In genomic region chr3:41603470-41604019, GRCm38 (mm10) we compare ENCODE assay signal across 17 mouse cellular contexts. TPM values are rescaled to one million over a fixed set of nuclear protein-coding genes. Genes with fewer than 3 reads are reported as not detected.
DNase-seq lines count a peak whose midpoint lies in the region; ATAC-seq lines count a peak whose summit lies in the region.
"Had no signal": no experiment of that assay in that cellular context is flagged by ENCODE, and none has a peak within 500 bp of the region (broad histone marks: within the 10 kb centered on the region; RNA-seq: fewer than 3 reads in every experiment).

No protein-coding gene starts in this region.

- intact Hi-C loops in gastrocnemius, postnatal 36 days (cut with DNase I) = loop anchor here (5.0 to 10.0 kb wide), 2 partner anchors 36 to 539 kb away; no protein-coding TSS in a partner anchor

- peak overlapping the region; percentile 69 for H3K27ac ChIP-seq in forebrain, embryonic 10.5 days
- H3K27ac ChIP-seq in hindbrain, embryonic 16.5 days (ENCODE audit: low read depth, low read length) = no peak overlapping the region
- H3K27ac ChIP-seq in midbrain, embryonic 16.5 days (ENCODE audit: low read length) = no peak overlapping the region; the same call in 1 of the 2 replicates
- H3K27ac ChIP-seq: heart, embryonic 13.5 days; stomach, embryonic 15.5 days had no signal

- H3K9ac ChIP-seq in hindbrain, embryonic 16.5 days (ENCODE audit: low read depth, low read length) = no peak overlapping the region
- H3K9ac ChIP-seq in midbrain, embryonic 16.5 days (ENCODE audit: low read depth, low read length) = no peak overlapping the region
- H3K9ac ChIP-seq: heart, embryonic 13.5 days; limb, embryonic 12.5 days; liver, postnatal 0 days; stomach, embryonic 15.5 days had no signal

- H3K36me3 ChIP-seq in forebrain, embryonic 10.5 days (replicated peaks) = peaks cover 75% of the 10 kb centered on the region
- H3K36me3 ChIP-seq in hindbrain, embryonic 16.5 days (ENCODE audit: control insufficient read depth, insufficient read depth, low read length) = 0 out of 2 replicates have a peak, but pooled peaks cover 4% of the 10 kb centered on the region
- peaks cover 16% of the 10 kb centered on the region for H3K36me3 ChIP-seq in midbrain, embryonic 16.5 days (ENCODE audit: control insufficient read depth, insufficient read depth, low read length)

- no peak overlapping the region for H3K4me3 ChIP-seq in forebrain, embryonic 10.5 days
- no peak overlapping the region for H3K4me3 ChIP-seq in hindbrain, embryonic 16.5 days (ENCODE audit: low read length)
- H3K4me3 ChIP-seq in midbrain, embryonic 16.5 days (ENCODE audit: low read depth, low read length) = no peak overlapping the region
- H3K4me3 ChIP-seq: heart, embryonic 13.5 days; limb, embryonic 12.5 days; stomach, embryonic 15.5 days had no signal

- WGBS in forebrain, embryonic 10.5 days = 21% methylated on average over 5 of the region's 5 CpGs
- WGBS in hindbrain, embryonic 16.5 days = 43% methylated on average over 5 of the region's 5 CpGs
- 11% methylated on average over 5 of the region's 5 CpGs for WGBS in midbrain, embryonic 16.5 days

- H3K4me1 ChIP-seq in forebrain, embryonic 10.5 days = peaks cover 34% of the 10 kb centered on the region
- peaks cover 12% of the 10 kb centered on the region for H3K4me1 ChIP-seq in hindbrain, embryonic 16.5 days (ENCODE audit: control insufficient read depth, insufficient read depth, low read depth, low read length)
- H3K4me1 ChIP-seq in midbrain, embryonic 16.5 days (ENCODE audit: control insufficient read depth, insufficient read depth, low read length) = peaks cover 19% of the 10 kb centered on the region
- H3K4me1 ChIP-seq: stomach, embryonic 15.5 days had no signal

- H3K9me3 ChIP-seq in forebrain, embryonic 10.5 days = no peaks in the 10 kb centered on the region
- H3K9me3 ChIP-seq in hindbrain, embryonic 16.5 days (ENCODE audit: control insufficient read depth, low read length) = no peaks in the 10 kb centered on the region
- H3K9me3 ChIP-seq in midbrain, embryonic 16.5 days (replicated peaks; ENCODE audit: control insufficient read depth, low read length, poor library complexity, severe bottlenecking) = no peaks in the 10 kb centered on the region
- H3K9me3 ChIP-seq: heart, embryonic 13.5 days; limb, embryonic 12.5 days; stomach, embryonic 15.5 days had no signal

- H3K27me3 ChIP-seq in forebrain, embryonic 10.5 days (ENCODE audit: poor library complexity, severe bottlenecking) = no peaks in the 10 kb centered on the region
- H3K27me3 ChIP-seq in hindbrain, embryonic 16.5 days (replicated peaks; ENCODE audit: control insufficient read depth, insufficient read depth, low read length) = no peaks in the 10 kb centered on the region
- no peaks in the 10 kb centered on the region for H3K27me3 ChIP-seq in midbrain, embryonic 16.5 days (ENCODE audit: control insufficient read depth, insufficient read depth, low read depth, low read length)
- H3K27me3 ChIP-seq: heart, embryonic 13.5 days; limb, embryonic 12.5 days; Patski; stomach, embryonic 15.5 days had no signal

- DNase-seq in frontal cortex, postnatal 36 days (ENCODE audit: low spot score in 2 of 2) = no peak
- peak; percentile 20 for DNase-seq in forebrain, embryonic 10.5 days (ENCODE audit: extremely low spot score, low spot score)
- no peak for DNase-seq in gastrocnemius, postnatal 36 days
- no peak for DNase-seq in spleen, adult 12 weeks (ENCODE audit: low spot score)
- DNase-seq: cerebellum, adult 9-11 months; gastrocnemius, postnatal 25 days; kidney, postnatal 4 days; lung, postnatal 4 days had no signal

- peak; percentile 8; the same call in 1 of the 2 replicates for ATAC-seq in frontal cortex, adult (ENCODE audit: low TSS enrichment)
- ATAC-seq in hindbrain, embryonic 16.5 days = peak; percentile 46
- peak; percentile 75 for ATAC-seq in midbrain, embryonic 16.5 days
- no peak for ATAC-seq in inflammation-experienced regulatory T-cells, adult 6 months
- ATAC-seq: liver, postnatal 0 days; Patski had no signal

- H3K4me2 ChIP-seq in hindbrain, embryonic 16.5 days (ENCODE audit: low read length) = no peak overlapping the region
- no peak overlapping the region for H3K4me2 ChIP-seq in midbrain, embryonic 16.5 days (ENCODE audit: low read length)
- H3K4me2 ChIP-seq: heart, embryonic 13.5 days; limb, embryonic 12.5 days; stomach, embryonic 15.5 days had no signal

RNA-seq across cellular contexts. Expression of gene Jade1, which starts 48.0 kb away (rescaled TPM):
- 19.6 and 21.2 TPM in 2 replicates for polyA plus RNA-seq in forebrain, embryonic 10.5 days (2016; fragmentation: Nextera tagmentation; extraction: Ambion mirVana)
- 12.7 TPM in 2 replicates for polyA plus RNA-seq in hindbrain, embryonic 16.5 days (2015; fragmentation: Nextera tagmentation; extraction: Ambion mirVana)
- 13.2 and 14.2 TPM in 2 replicates for polyA plus RNA-seq in midbrain, embryonic 16.5 days (2015; fragmentation: Nextera tagmentation; extraction: Ambion mirVana)
- total RNA-seq in gastrocnemius, postnatal 36 days (2021) = 10 to 100 TPM; 21.3 to 25.4 TPM
- polyA plus RNA-seq in inflammation-experienced regulatory T-cells, adult 6 months (2017; shearing (Covaris generic)) = 10 to 100 TPM in 2 of 3 experiments, 1 to 10 TPM in 1; 5.1 to 10.7 (median 10.3) TPM
